Mouse (Mus musculus): ENCODE results near the gene Hp1bp3.

Hp1bp3 gene

DNA sequence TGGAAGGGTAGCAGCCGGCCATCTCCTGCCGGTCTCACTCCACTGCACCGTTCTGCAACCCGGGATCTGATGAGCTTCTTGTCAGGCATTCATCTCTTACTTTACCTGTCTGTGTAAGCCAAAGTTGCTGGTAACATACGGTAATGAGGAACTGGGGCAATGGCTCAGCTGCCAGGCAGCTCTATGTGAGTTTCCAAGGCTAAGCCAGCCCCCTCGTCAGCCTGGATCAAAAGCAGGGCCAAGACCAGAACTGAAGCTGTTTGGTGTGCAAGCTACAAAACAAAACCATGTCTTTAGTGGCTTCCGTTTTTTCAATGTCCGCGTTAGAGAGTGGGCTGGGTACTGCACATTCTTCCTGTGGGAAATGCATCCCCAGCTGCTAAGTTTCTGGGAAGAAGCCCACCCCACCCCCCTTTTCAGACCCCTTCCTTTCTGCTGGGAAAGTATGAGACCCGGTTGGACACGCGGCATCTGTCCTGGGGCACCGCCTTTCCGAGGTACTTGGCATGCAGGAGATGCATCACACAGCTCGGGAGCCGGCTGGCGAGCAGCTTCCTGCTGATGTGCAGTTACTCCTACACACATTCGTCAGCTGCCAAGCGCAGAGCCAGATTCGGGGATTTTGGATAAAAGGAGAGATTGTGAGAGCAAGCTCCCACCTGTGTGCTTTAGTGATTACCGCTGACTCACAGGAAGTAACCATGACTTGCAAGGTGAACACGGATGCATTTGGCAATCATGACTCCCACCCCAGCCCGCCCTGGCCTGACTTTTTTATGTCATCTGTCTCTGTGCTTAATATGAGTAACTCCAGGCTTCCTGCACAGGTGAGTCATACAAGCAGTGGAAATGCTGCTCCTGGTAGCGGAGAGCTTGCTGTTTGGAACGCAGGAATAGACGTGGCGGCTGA lies 30.9 kb downstream of the Hp1bp3 start:
- DNase-seq = no peak

GRCm38 (mm10) chr4:138250088-138250960 lies 34.2 kb downstream of the Hp1bp3 start, which contains the start of the genes Sh2d5 and Kif17:
Gene Sh2d5, plus strand, starts transcription at chr4:138250403.
Gene Kif17, plus strand, starts transcription at chr4:138250435.
- DNase-seq = peak; percentile 96

GRCm38 (mm10) chr4:138251819-138252218 lies 35.7 kb downstream of the Hp1bp3 start:
- peak; percentile 48 for DNase-seq

GRCm38 (mm10) chr4:138252231-138252630 lies 36.1 kb downstream of the Hp1bp3 start:
- no peak for DNase-seq

GRCm38 (mm10) chr4:138257116-138257687 lies 41.1 kb downstream of the Hp1bp3 start:
- no peak for DNase-seq

GRCm38 (mm10) chr4:138258663-138259062 lies 42.6 kb downstream of the Hp1bp3 start:
- DNase-seq = no peak

DNA sequence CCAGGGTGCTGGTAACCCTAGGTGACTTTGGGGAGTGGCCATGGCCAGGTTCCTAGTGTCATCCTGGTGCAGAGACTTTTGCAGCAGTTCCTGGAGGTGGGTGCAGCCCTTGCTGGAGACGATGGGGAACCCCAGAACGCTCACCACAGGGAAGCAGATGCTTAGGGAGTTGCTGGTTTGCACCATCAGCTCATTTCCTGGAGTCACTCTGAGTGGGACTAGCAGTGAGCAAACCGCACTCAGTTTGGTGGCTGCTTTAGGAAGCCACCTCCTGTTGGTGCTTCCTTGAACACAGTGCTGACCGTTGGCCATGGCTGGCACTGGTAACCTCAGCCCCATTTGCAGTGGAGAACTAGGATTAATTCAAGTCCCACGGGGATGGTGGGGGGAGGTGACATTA lies 43.4 kb downstream of the Hp1bp3 start:
- no peak for DNase-seq

GRCm38 (mm10) chr4:138261843-138262681 lies 46.0 kb downstream of the Hp1bp3 start:
- peak; percentile 82 for DNase-seq

GRCm38 (mm10) chr4:138267869-138268268 lies 51.8 kb downstream of the Hp1bp3 start:
- no peak for DNase-seq

DNA sequence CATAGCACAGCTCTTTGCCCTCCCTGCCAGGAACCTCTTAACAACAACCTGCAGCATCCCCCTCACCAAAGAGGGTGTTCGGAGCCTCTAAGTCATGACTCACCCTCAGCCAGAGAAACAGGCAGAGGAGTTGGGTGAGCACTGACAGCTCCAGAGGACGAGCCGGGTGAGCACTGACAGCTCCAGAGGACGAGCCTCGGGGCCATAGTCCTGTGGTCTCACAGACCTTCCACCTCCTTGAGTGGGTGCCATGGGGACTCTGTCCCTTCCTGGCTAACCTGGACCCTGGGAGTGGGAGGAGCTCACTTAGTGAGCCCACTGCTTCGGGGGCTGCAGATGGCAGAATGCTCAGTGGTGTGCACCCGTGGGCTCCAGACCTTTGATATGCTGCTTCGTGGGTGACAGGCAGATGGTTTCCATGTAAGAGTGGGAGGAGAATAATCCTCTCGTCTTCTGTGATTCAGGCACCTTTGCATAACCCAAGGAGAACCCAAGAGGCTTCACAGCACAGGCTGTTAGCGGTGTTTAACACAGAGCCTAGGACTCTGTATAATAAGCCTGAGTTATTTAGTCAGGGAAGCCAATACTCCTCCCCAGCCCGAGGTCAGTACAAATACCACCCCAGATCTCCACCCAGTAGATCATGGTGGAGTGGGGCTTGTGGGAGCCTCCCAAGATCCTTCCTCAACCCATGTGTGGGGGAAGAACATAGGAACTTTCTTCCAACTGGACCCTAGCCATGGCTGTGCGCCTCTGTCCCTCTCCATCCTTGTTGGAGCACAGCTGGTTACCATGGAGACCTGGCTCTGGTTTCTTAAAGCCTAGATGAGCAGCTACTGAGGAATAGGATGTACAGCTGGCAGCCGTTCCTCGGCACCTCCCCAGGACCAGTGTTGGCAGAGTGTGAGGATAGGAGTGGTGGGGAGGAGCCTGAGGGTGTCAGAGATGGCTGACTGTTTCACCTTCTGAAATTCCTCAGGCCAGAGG lies 56.2 kb downstream of the Hp1bp3 start:
- DNase-seq = no peak

DNA sequence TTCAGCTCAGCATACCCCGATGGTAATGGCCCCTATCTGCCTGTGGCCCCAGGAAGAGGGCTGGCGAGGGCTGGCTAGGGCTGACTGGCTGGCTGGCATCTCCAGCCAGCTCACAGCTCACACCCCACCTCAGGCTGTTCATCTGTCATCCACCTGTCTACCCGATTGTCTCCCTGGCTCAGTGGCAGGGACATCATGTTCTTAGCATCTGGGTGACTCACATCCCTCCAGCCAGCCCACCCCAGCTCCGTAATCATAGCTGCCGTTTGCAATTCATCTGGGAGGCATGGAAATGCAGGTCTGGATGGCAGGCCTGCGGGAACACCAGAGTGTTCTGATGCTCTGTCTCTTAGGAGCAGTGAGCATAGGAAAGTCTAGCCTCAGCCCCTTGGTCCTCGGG lies 62.2 kb downstream of the Hp1bp3 start:
- DNase-seq = no peak

- DNase-seq = peak; percentile 68
These were observed 66.7 kb downstream of the Hp1bp3 start for GRCm38 (mm10) chr4:138282834-138283233.

DNA sequence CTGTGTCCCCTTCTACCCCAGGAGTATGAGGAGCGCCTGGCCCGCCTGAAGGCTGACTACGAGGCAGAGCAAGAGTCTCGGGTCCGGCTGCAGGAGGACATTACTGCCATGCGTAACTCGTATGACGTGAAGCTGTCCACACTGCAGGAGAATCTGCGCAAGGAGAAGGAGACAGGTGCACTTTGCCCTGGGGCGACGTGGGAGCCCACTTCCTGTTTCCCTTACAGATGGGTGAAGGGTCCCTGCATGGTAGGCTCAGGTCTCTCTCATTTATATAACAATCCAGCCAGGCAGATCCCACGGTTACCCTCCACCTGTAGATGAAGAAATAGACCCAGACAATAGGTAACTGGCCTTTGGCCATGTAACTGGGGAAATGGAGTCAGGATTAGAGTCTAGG lies 70.3 kb downstream of the Hp1bp3 start:
- no peak for DNase-seq

- no peak for DNase-seq
These were observed 72.6 kb downstream of the Hp1bp3 start for GRCm38 (mm10) chr4:138288691-138289090.

DNA sequence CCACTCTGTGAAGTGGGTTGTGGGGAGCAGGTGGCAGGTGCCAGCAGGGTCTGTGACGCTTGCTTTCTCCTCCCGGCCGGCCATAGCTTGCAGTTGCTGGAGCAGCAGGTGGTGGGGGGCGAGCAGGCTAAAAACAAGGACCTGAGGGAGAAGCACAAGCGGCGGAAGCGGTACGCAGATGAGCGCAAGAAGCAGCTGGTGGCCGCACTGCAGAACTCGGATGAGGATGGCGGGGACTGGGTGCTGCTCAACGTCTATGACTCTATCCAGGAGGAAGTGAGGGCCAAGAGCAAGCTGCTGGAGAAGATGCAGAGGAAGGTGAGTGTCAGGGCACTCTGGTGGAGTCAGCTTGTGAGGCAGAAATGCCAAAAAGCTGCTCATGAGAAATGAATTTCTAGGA lies 75.9 kb downstream of the Hp1bp3 start:
- DNase-seq = no peak

- DNase-seq = no peak
These were observed 77.3 kb downstream of the Hp1bp3 start for GRCm38 (mm10) chr4:138293261-138293948.

GRCm38 (mm10) chr4:138293949-138294550 lies 78.0 kb downstream of the Hp1bp3 start:
- no peak for DNase-seq

All from cerebellum, adult 9-11 months (tissue).